Mouse (Mus musculus) hindbrain, embryonic 16.5 days (tissue): ENCODE results near the gene Slc8a2. TPM values are rescaled to one million over a fixed set of nuclear protein-coding genes. Genes with fewer than 3 reads are reported as not detected.

Experiments
- ATAC-seq: fragments of 200-750 bp; cut with Nextera tagmentation; 2 replicates; pipeline ENCODE4 v1.8.0; 2017; ENCODE audit warnings: moderate TSS enrichment, moderate library complexity
- H3K27ac ChIP-seq: fragments of 300-500 bp; sonication (generic); 2 replicates; pipeline ENCODE4 v1.5.1; 2014; ENCODE audit warnings: low read depth, mild to moderate bottlenecking, control low read depth, low read length, moderate library complexity
- H3K27me3 ChIP-seq: fragments of 300-500 bp; sonication (generic); replicated peaks from 2 replicates; pipeline ENCODE4 v1.6.1; 2014; ENCODE audit warnings: low read length; ENCODE audit not compliant: control insufficient read depth, insufficient read depth
- H3K36me3 ChIP-seq: fragments of 300-500 bp; sonication (generic); 2 replicates; pipeline ENCODE4 v1.6.1; 2014; ENCODE audit warnings: mild to moderate bottlenecking, low read length, moderate library complexity, mixed read lengths; ENCODE audit not compliant: control insufficient read depth, insufficient read depth
- H3K4me1 ChIP-seq: fragments of 300-500 bp; sonication (generic); 2 replicates; pipeline ENCODE4 v1.6.1; 2014; ENCODE audit warnings: low read depth, low read length; ENCODE audit not compliant: control insufficient read depth, insufficient read depth
- H3K4me2 ChIP-seq: fragments of 300-500 bp; sonication (generic); 2 replicates; pipeline ENCODE4 v1.6.1; 2014; ENCODE audit warnings: mild to moderate bottlenecking, low read length, control low read depth, moderate library complexity
- H3K4me3 ChIP-seq: fragments of 300-500 bp; sonication (generic); 2 replicates; pipeline ENCODE4 v1.5.1; 2014; ENCODE audit warnings: mild to moderate bottlenecking, low read length, control low read depth, moderate library complexity
- H3K9ac ChIP-seq: fragments of 300-500 bp; sonication (generic); 2 replicates; pipeline ENCODE4 v1.6.1; 2014; ENCODE audit warnings: low read depth, mild to moderate bottlenecking, control low read depth, low read length, moderate library complexity
- H3K9me3 ChIP-seq: fragments of 300-500 bp; sonication (generic); 2 replicates; pipeline ENCODE4 v1.6.1; 2014; ENCODE audit warnings: mild to moderate bottlenecking, low read length, moderate library complexity; ENCODE audit not compliant: control insufficient read depth
- WGBS: fragments of 180-500 bp; shearing (Covaris S2); extraction: QIAGEN DNeasy Blood & Tissue Kit; methylation state at CpG from one replicate; pipeline ENCODE4 v1.1.7; 2014; 5-methylcytosine and 5-hydroxymethylcytosine counted together
- polyA plus RNA-seq: library from polyadenylated mRNA; unstranded; fragments of >200 nt; fragmentation: Nextera tagmentation; extraction: Ambion mirVana; gene quantifications from 2 replicates; pipeline ENCODE4 v1.2.1, GENCODE M21; 2015

Slc8a2 gene
- polyA plus RNA-seq, 1 experiment from 2014 or later, result 1.2 TPM

DNA sequence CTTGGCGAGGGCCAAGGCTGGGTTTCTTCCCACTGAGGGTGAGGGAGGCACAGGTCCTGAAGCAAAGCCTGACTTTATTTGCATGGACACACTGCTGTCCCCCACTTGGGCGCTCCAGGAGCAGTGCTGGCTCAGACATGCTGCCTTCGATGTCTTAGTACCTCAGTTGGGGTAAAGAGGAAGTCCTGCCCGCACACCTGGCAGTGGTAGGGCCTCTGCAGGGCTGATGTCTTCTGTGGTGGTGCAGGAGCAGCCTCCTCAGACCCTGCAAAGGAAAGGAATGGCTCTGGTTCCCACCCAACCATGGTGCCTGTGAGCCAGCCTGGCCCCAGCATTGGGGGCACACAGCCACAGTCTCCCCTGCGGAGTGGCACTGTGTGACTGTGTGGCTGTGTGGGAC, 67.5 kb downstream of the Slc8a2 start:
- Histone ChIP-seq H3K4me2 (no peak overlapping the region), H3K9me3 (no peaks in the 10 kb centered on the region), H3K9ac (no peak overlapping the region), H3K4me3 (no peak overlapping the region), H3K27ac (no peak overlapping the region), H3K27me3 (no peaks in the 10 kb centered on the region), H3K4me1 (peaks cover 2% of the 10 kb centered on the region; the same call in 1 of the 2 replicates), H3K36me3 (peaks cover 16% of the 10 kb centered on the region; the same call in 1 of the 2 replicates)
- WGBS, result 85% methylated on average over 5 of the region's 5 CpGs
- no peak for ATAC-seq

DNA sequence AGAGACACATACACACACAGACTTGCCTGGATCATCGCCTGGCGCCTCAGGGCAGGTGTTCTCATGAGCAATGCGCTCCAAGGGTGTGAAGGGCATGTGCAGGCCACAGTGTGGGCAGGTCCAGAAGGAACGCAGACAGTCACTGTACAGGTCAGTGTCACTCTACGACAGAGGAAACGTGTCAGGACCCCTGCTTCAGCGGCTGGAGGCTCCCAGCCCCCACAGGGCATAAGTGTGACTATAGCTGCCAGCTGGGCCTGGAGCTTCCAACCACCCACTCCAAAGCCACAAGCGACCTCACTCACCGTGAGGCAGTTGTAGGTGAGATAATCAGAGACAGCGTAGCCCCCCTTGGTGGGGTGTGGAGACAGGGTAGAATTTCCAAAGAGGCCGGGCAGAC, 68.9 kb downstream of the Slc8a2 start:
- no peak for ATAC-seq
- WGBS, result 90% methylated on average over 11 of the region's 11 CpGs

DNA sequence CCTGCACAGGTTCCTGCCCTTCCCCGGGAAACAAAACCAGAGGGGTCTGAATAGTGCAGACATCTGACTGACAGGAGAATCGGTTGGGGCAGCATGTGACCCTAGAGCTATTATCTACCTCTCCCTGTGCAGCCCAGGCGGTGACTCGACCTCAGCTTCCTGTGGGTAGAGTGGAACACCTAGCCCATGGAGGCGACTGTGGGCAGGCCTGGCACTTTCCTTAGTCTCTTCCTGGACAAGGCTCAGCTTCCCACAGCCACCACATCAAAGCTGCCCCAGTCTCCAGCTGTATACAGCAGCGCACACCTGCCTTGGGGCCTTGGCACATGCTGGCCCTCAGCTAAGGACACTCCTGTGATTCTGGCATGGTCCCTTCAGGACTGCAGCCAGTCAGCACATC, 71.5 kb downstream of the Slc8a2 start:
- no peak overlapping the region for H3K4me3 ChIP-seq
- no peaks in the 10 kb centered on the region for H3K4me1 ChIP-seq
- H3K9ac ChIP-seq, result no peak overlapping the region
- 89% methylated on average over 6 of the region's 6 CpGs for WGBS
- H3K27me3 ChIP-seq, result no peaks in the 10 kb centered on the region
- ATAC-seq, result no peak
- H3K9me3 ChIP-seq, result no peaks in the 10 kb centered on the region
- H3K36me3 ChIP-seq, result peaks cover 31% of the 10 kb centered on the region
- no peak overlapping the region for H3K4me2 ChIP-seq
- no peak overlapping the region for H3K27ac ChIP-seq

More for the DNA sequence above, 68.9 kb downstream of the Slc8a2 start:
- Histone ChIP-seq H3K4me3 (no peak overlapping the region), H3K4me2 (no peak overlapping the region), H3K4me1 (no peaks in the 10 kb centered on the region), H3K27ac (no peak overlapping the region), H3K9me3 (no peaks in the 10 kb centered on the region), H3K27me3 (no peaks in the 10 kb centered on the region), H3K9ac (no peak overlapping the region), H3K36me3 (peaks cover 18% of the 10 kb centered on the region; the same call in 1 of the 2 replicates)

DNA sequence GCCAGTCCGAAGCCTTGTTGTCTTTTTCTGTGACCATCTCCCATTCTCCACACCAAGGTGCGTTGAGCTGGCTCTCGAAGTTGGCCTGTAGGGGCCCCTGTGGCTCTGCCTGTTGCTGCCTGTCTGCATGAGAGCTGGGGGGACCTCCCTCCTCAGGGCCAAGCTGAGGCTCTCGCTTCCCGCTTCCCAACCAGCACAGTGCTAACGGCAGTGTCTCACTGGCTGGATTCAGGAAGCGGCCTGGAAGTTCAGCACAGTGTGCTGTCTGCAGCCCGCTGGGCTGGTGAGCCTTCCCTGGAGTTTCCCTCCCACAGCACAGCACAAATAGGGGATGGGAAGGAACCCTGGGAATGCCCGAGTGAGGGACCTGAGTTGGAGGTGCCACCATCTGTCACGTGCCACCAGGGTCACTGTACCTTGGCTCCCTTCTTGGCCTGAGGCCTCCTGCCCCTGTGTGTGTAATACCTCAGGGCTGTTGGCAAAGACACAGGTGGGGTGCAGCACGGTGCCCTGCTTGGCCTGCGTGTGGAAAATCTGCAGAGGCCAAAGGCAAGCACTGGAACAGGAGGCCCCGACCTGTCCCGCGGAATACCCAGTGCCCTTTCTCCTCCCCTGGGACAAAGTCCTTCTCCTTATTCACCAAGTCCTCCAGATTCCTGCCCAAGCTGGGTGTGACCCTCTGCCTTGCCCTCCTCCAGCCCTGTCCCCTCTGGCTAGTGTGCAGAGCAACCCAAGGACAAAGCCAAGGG, 73.3 kb downstream of the Slc8a2 start:
- Histone ChIP-seq H3K27me3 (no peaks in the 10 kb centered on the region), H3K9ac (no peak overlapping the region), H3K36me3 (peaks cover 31% of the 10 kb centered on the region), H3K27ac (no peak overlapping the region), H3K4me2 (no peak overlapping the region), H3K4me3 (no peak overlapping the region), H3K4me1 (no peaks in the 10 kb centered on the region), H3K9me3 (no peaks in the 10 kb centered on the region)
- ATAC-seq, result no peak
- WGBS, result 83% methylated on average over 15 of the region's 15 CpGs

DNA sequence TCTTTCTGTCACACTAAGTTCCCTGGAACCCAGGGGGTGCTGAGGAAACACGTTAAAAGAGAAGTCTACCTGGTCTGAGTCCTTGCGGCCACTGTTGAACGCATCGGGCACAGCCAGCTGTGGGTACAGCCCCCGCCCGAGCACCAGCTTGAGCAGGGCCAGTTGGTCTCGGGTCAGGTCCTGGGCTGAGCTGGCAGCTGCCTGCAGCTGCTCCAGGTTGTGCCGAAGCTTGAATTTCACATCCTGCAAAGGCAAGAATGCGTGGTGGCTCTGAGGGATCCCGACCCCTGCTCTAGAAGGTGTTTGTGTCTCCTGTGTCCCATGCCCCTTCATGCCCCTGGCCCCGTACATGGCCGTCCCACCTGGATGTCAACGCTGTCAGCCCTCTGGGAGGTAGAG, 73.9 kb downstream of the Slc8a2 start:
- no peak for ATAC-seq
- 94% methylated on average over 13 of the region's 13 CpGs for WGBS
- no peaks in the 10 kb centered on the region for H3K4me1 ChIP-seq

DNA sequence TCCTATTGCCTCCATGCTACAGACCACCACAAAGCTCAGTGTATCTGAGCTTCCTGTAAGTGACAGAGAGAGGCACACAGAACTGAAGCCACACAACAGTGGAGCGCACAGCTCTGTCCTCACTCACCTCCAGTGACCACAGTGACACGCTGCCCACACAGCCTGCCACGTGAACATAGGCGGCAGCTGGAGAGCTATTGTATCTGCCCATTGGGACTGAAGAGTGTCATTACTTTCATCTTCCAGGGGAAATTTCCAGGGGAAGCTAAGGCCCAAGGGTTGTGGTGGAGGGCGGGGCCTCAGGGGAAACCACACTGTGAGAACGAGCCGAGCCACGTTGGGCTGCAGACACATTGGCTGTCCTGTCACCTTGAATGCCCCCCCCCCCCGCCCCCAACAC, 75.2 kb downstream of the Slc8a2 start:
- no peak overlapping the region for H3K4me2 ChIP-seq
- ATAC-seq, result no peak
- no peak overlapping the region for H3K4me3 ChIP-seq
- H3K4me1 ChIP-seq, result no peaks in the 10 kb centered on the region
- H3K27me3 ChIP-seq, result no peaks in the 10 kb centered on the region
- 81% methylated on average over 9 of the region's 9 CpGs for WGBS
- no peaks in the 10 kb centered on the region for H3K9me3 ChIP-seq
- H3K36me3 ChIP-seq, result peaks cover 22% of the 10 kb centered on the region
- no peak overlapping the region for H3K27ac ChIP-seq
- H3K9ac ChIP-seq, result no peak overlapping the region

More for the DNA sequence above, 73.9 kb downstream of the Slc8a2 start:
- Histone ChIP-seq H3K27ac (no peak overlapping the region), H3K4me2 (no peak overlapping the region), H3K4me3 (no peak overlapping the region), H3K9ac (no peak overlapping the region), H3K9me3 (no peaks in the 10 kb centered on the region), H3K27me3 (no peaks in the 10 kb centered on the region), H3K36me3 (peaks cover 26% of the 10 kb centered on the region)

DNA sequence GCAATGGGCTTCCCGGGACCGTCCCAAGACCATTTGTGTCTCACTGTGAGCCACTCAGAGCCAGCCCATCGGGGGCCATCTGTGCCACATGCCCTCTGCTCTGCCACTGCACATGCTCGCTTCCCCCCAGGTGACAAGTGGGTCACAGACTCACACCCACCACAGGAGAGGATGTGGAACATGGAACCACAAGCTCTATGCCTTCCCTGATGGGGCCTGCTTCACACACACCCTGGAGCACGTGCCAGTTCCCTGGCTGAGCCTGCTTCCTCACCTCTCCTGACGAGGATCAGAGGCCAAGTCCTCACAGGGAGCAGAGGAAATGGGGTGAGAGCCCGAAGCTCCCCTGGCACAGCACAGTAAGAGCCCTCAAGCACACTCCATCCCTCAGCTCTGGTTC, 77.5 kb downstream of the Slc8a2 start:
- Histone ChIP-seq H3K9ac (no peak overlapping the region), H3K27me3 (no peaks in the 10 kb centered on the region), H3K36me3 (peaks cover 27% of the 10 kb centered on the region), H3K9me3 (no peaks in the 10 kb centered on the region), H3K4me3 (no peak overlapping the region), H3K27ac (no peak overlapping the region), H3K4me2 (no peak overlapping the region), H3K4me1 (no peaks in the 10 kb centered on the region)
- 86% methylated on average over 7 of the region's 7 CpGs for WGBS
- no peak for ATAC-seq

DNA sequence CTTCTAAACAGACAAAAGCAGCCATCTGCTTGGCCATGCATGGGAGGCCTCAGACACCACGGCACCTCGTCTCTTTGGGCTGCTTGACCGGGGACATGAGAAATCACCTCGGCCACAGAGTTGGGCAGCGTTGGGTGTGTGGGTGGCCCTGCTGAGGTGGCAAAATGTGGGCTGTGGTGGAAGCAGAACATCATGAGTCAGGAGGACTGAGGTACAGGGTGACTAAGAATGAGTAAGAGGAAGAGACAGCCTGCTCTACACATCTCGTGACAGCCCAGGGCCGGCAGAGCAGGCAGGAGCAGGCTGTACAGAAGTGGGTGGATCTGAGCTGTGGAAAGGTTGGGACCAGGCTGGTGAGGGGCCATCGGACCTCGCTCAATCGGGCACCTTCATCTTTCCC, 77.9 kb downstream of the Slc8a2 start:
- H3K36me3 ChIP-seq, result peaks cover 27% of the 10 kb centered on the region
- 82% methylated on average over 10 of the region's 10 CpGs for WGBS
- H3K27ac ChIP-seq, result no peak overlapping the region
- no peak overlapping the region for H3K9ac ChIP-seq
- no peaks in the 10 kb centered on the region for H3K4me1 ChIP-seq
- H3K27me3 ChIP-seq, result no peaks in the 10 kb centered on the region
- H3K4me2 ChIP-seq, result no peak overlapping the region
- H3K4me3 ChIP-seq, result no peak overlapping the region
- H3K9me3 ChIP-seq, result no peaks in the 10 kb centered on the region
- ATAC-seq, result no peak

DNA sequence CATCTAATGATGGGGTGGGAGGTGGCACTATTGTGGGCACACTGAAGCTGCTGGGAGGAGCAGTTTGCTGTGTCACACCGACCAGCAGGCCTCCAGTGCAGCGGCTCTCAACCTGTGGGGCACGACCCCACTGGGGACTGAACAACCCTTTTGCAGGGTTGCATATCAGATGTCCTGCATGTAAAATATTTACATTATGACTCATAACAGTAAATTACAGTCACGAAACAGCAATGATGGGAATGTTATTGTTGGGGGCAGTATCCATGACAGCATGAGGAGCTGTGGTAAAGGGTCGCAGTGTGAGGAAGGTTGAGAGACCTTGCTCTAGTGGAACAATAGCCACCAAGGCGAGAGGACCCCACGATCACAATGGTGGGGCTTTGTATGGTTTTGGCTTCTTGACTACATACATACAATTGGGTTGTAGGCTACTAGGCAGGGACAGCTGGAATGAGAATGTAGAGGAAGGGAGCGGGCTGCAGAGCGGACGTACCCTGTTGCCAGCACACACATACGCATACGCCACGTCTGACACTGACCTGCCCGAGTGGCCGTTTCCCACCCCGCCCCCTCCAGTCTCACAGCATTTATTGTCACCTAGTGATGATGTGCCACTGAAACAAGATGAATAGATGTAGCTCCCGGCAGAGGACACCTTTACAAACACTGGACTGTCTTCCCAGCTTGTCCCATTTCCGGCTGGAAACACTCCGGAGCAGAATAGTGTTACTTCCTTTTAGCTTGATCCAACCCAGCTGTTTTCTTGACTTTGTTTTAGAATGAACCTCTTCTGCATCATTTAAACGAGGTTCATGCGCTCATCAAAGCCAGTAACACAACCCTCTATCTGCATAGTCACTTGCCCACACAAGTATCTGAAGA, 79.4 kb downstream of the Slc8a2 start:
- no peak overlapping the region for H3K4me3 ChIP-seq
- no peak overlapping the region for H3K9ac ChIP-seq
- no peak overlapping the region for H3K27ac ChIP-seq
- no peaks in the 10 kb centered on the region for H3K4me1 ChIP-seq
- no peaks in the 10 kb centered on the region for H3K9me3 ChIP-seq
- no peak overlapping the region for H3K4me2 ChIP-seq
- ATAC-seq, result no peak
- H3K36me3 ChIP-seq, result peaks cover 22% of the 10 kb centered on the region
- WGBS, result 89% methylated on average over 21 of the region's 21 CpGs
- no peaks in the 10 kb centered on the region for H3K27me3 ChIP-seq
